Mouse (Mus musculus): ENCODE data around the gene Aldh9a1. TPM values are rescaled to one million over a fixed set of nuclear protein-coding genes. Genes with fewer than 3 reads are reported as not detected.

Aldh9a1 gene
- polyA plus RNA-seq, 1 experiment from 2014 or later, result 68.6 TPM

Small RNA genes lying within 50 kb of the gene (microRNA-seq; reads per million reads assigned to microRNA genes)
- not detected for gene Gm25911 (ENCODE audit: borderline number of aligned reads)

Other genes with a start within 250 kb of the Aldh9a1 start
- 165 and 193 TPM in 2 replicates for gene Uck2, start 64.7 kb upstream of the Aldh9a1 start, polyA plus RNA-seq (2015; fragmentation: Nextera tagmentation; extraction: Ambion mirVana)
- 91.4 and 98.8 TPM in 2 replicates for gene Tmco1, start 41.6 kb upstream of the Aldh9a1 start, polyA plus RNA-seq (2015; fragmentation: Nextera tagmentation; extraction: Ambion mirVana)
- 36.5 and 40.7 TPM in 2 replicates for gene Mgst3, start 43.9 kb downstream of the Aldh9a1 start, polyA plus RNA-seq (2015; fragmentation: Nextera tagmentation; extraction: Ambion mirVana)
- gene Lrrc52, start 116.8 kb downstream of the Aldh9a1 start, polyA plus RNA-seq (2015; fragmentation: Nextera tagmentation; extraction: Ambion mirVana), result 0.12 TPM in 1 of 2 replicates, not detected in the other
- 0.44 and 0.99 TPM in 2 replicates for gene Rxrg, start 248.4 kb downstream of the Aldh9a1 start, polyA plus RNA-seq (2015; fragmentation: Nextera tagmentation; extraction: Ambion mirVana)